Mouse (Mus musculus): ENCODE measurements around the gene Efcab3. TPM values are rescaled to one million over a fixed set of nuclear protein-coding genes. Genes with fewer than 3 reads are reported as not detected.
"Not testable (repeated sequence)": the region's sequence is repeated elsewhere in the genome, so short reads cannot be mapped to it uniquely, and the experiment has no call there.

Gene Efcab3
- polyA plus RNA-seq, 2 experiments: 0.15 to 0.16 TPM

DNA sequence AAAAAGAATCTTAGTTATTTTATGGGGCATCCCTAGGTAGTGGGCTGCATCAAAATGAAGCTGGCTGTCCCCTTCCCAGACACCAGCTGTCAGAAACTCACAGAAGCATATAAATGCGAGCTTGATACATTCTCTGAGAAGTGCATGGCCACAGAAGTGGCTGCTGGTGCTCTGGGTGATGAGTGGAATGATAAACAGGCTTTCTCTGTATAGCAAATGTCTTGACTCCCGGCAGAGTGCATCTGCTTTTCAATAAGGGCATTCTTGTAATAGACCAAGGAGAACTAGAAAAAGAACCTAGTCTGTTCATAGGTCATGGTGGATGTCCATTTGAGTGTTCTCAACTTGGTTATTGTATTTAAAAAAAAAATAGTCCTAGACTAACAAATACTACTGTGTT, 32.3 kb upstream of the Efcab3 start:
- no peak for TF ChIP-seq POLR2A (IDR thresholded peaks at IDR 0.05; ENCODE audit: borderline replicate concordance, extremely low read depth, insufficient read depth, insufficient read length)
- H3K9ac ChIP-seq (ENCODE audit: low read depth, low read length, severe bottlenecking): no peak overlapping the region
- no peaks in the 10 kb centered on the region for H3K4me1 ChIP-seq (ENCODE audit: control insufficient read depth, insufficient read depth, low read length)
- no peak for DNase-seq (ENCODE audit: low spot score)
- no peaks in the 10 kb centered on the region for H3K9me3 ChIP-seq (ENCODE audit: control insufficient read depth, low read length)
- no peak overlapping the region for H3K4me3 ChIP-seq (replicated peaks; ENCODE audit: low read length)
- H3K27me3 ChIP-seq (ENCODE audit: control insufficient read depth, insufficient read depth, low read length): no peaks in the 10 kb centered on the region
- H3K27ac ChIP-seq (replicated peaks; ENCODE audit: low read depth, low read length): no peak overlapping the region
- no peak for ATAC-seq (ENCODE audit: low FRiP score, low read depth)
- no peaks in the 10 kb centered on the region for H3K36me3 ChIP-seq (ENCODE audit: control insufficient read depth, insufficient read depth, low read length)
- no peak overlapping the region for H3K4me2 ChIP-seq (replicated peaks; ENCODE audit: low read depth, low read length, severe bottlenecking)
- WGBS: 70% methylated on average over 2 of the region's 2 CpGs

DNA sequence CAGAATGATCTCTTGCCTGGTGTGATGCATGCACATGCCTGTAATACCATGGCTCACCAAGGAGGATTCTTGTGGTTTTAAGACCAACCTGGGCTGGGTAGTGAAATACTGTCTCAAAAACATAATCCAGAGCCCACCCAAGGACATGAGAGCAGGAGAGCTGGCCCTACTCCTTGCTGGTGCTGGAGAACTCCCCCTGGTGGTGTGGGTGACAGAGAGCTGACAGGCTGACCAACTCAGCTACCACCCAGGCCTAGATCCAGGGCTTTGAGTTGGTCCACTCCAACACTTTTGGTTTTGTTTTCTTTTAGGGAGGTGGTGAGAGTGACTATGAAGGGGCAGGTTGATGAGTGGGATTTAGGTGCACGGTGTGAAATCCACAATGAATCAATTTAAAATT, 28.3 kb upstream of the Efcab3 start:
- Histone ChIP-seq H3K4me3 (replicated peaks; ENCODE audit: low read length) (no peak overlapping the region), H3K27me3 (ENCODE audit: control insufficient read depth, insufficient read depth, low read length) (no peaks in the 10 kb centered on the region), H3K9ac (ENCODE audit: low read depth, low read length, severe bottlenecking) (no peak overlapping the region), H3K36me3 (ENCODE audit: control insufficient read depth, insufficient read depth, low read length) (no peaks in the 10 kb centered on the region), H3K4me1 (ENCODE audit: control insufficient read depth, insufficient read depth, low read length) (no peaks in the 10 kb centered on the region), H3K9me3 (ENCODE audit: control insufficient read depth, low read length) (no peaks in the 10 kb centered on the region), H3K4me2 (replicated peaks; ENCODE audit: low read depth, low read length, severe bottlenecking) (no peak overlapping the region), H3K27ac (replicated peaks; ENCODE audit: low read depth, low read length) (no peak overlapping the region)
- WGBS: 97% methylated on average over 1 of the region's 1 CpGs
- no peak for ATAC-seq (ENCODE audit: low FRiP score, low read depth)
- no peak for TF ChIP-seq POLR2A (IDR thresholded peaks at IDR 0.05; ENCODE audit: borderline replicate concordance, extremely low read depth, insufficient read depth, insufficient read length)
- DNase-seq (ENCODE audit: low spot score): no peak

DNA sequence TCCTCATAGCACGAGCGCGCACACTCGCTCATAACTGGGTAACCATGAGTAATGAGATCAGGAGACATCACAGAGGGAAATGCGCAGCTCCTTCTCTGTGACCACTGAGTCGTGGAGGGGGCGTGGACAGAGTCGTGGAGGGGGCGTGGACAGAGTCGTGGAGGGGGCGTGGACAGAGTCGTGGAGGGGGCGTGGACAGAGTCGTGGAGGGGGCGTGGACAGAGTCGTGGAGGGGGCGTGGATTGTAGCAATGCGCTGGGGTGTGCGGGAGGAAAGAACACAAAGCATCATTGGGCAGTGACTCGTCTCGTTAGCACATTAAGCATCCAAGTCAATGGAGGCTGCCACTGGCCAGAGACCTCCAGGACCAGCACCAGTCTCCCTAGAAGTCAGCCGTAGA, 49.1 kb downstream of the Efcab3 start:
- ATAC-seq (ENCODE audit: low FRiP score, low read depth); H3K9ac ChIP-seq (ENCODE audit: low read depth, low read length, severe bottlenecking); H3K36me3 ChIP-seq (ENCODE audit: control insufficient read depth, insufficient read depth, low read length); H3K27me3 ChIP-seq (ENCODE audit: control insufficient read depth, insufficient read depth, low read length); DNase-seq (ENCODE audit: low spot score); H3K4me2 ChIP-seq (replicated peaks; ENCODE audit: low read depth, low read length, severe bottlenecking); H3K4me1 ChIP-seq (ENCODE audit: control insufficient read depth, insufficient read depth, low read length); H3K27ac ChIP-seq (replicated peaks; ENCODE audit: low read depth, low read length); H3K9me3 ChIP-seq (ENCODE audit: control insufficient read depth, low read length); H3K4me3 ChIP-seq (replicated peaks; ENCODE audit: low read length): not testable (repeated sequence)
- WGBS: 75% methylated on average over 22 of the region's 22 CpGs

DNA sequence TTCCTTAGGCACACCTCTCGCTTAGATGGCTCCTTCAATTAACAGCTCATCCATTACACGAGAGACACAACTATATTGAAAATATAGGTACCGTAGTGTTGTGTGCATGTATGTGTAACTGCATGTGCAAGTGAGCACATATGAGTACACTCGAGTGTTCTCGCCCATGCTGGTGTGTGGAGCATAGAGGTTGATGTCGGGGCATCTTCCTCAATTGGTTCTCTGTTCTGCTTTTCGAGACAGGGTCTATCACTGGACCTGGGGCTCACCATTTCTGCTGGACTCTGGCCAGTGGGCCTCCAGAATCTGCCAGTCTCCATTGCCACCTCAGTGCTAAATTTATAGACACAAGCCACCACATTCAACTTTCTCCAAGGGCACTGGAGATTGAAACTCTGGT, 54.4 kb downstream of the Efcab3 start:
- no peaks in the 10 kb centered on the region for H3K9me3 ChIP-seq (ENCODE audit: control insufficient read depth, low read length)
- no peak for DNase-seq (ENCODE audit: low spot score)
- no peak overlapping the region for H3K4me2 ChIP-seq (replicated peaks; ENCODE audit: low read depth, low read length, severe bottlenecking)
- H3K27me3 ChIP-seq (ENCODE audit: control insufficient read depth, insufficient read depth, low read length): no peaks in the 10 kb centered on the region
- ATAC-seq (ENCODE audit: low FRiP score, low read depth): no peak
- 90% methylated on average over 7 of the region's 7 CpGs for WGBS
- H3K36me3 ChIP-seq (ENCODE audit: control insufficient read depth, insufficient read depth, low read length): no peaks in the 10 kb centered on the region
- no peak overlapping the region for H3K4me3 ChIP-seq (replicated peaks; ENCODE audit: low read length)
- no peak overlapping the region for H3K9ac ChIP-seq (ENCODE audit: low read depth, low read length, severe bottlenecking)
- H3K27ac ChIP-seq (replicated peaks; ENCODE audit: low read depth, low read length): no peak overlapping the region
- H3K4me1 ChIP-seq (ENCODE audit: control insufficient read depth, insufficient read depth, low read length): no peaks in the 10 kb centered on the region
- no peak for TF ChIP-seq POLR2A (IDR thresholded peaks at IDR 0.05; ENCODE audit: borderline replicate concordance, extremely low read depth, insufficient read depth, insufficient read length)

DNA sequence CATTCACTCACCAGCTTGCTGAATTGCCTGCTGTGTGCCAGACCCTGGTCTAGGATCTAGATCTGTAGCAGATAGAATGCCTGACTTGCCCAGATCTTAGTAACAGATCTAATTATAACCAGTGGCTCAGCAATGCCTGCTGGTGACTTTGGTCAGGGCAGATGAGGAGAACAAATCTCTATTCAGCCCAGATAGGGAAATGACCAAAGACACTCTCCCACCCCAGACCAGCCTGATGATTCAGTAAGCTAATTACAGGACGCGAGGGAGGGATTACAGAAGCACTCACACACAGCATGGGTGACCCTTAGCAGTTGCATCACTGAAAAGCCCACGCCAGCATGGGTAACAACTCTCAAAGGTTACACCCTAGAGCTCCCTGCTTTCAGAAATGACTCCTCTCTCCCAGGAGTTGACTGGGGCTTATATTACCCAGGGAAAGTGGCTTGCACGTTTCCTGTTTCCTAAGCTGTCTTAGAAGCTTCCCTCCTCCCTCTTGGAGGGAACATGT, 57.2 kb downstream of the Efcab3 start:
- TF ChIP-seq POLR2A (IDR thresholded peaks at IDR 0.05; ENCODE audit: borderline replicate concordance, extremely low read depth, insufficient read depth, insufficient read length): no peak
- H3K9me3 ChIP-seq (ENCODE audit: control insufficient read depth, low read length): no peaks in the 10 kb centered on the region
- no peak overlapping the region for H3K4me2 ChIP-seq (replicated peaks; ENCODE audit: low read depth, low read length, severe bottlenecking)
- H3K27ac ChIP-seq (replicated peaks; ENCODE audit: low read depth, low read length): no peak overlapping the region
- H3K27me3 ChIP-seq (ENCODE audit: control insufficient read depth, insufficient read depth, low read length): no peaks in the 10 kb centered on the region
- 35% methylated on average over 4 of the region's 4 CpGs for WGBS
- ATAC-seq (ENCODE audit: low FRiP score, low read depth): no peak
- no peaks in the 10 kb centered on the region for H3K4me1 ChIP-seq (ENCODE audit: control insufficient read depth, insufficient read depth, low read length)
- no peaks in the 10 kb centered on the region for H3K36me3 ChIP-seq (ENCODE audit: control insufficient read depth, insufficient read depth, low read length)
- no peak overlapping the region for H3K9ac ChIP-seq (ENCODE audit: low read depth, low read length, severe bottlenecking)
- H3K4me3 ChIP-seq (replicated peaks; ENCODE audit: low read length): no peak overlapping the region
- no peak for DNase-seq (ENCODE audit: low spot score)

DNA sequence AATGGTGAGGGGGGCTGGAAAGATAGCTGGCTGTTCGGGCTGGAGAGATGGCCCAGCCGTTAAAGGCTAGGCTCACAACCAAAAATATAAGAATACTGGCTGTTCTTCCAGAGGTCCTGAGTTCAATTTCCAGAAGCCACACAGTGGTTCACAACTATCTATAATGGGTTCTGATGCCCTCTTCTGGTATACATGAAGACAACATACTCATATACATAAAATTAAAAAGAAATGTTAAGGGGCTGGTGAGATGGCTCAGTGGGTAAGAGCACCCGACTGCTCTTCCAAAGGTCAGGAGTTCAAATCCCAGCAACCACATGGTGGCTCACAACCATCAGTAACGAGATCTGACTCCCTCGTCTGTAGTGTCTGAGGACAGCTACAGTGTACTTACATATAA, 58.4 kb downstream of the Efcab3 start:
- WGBS: 65% methylated on average over 5 of the region's 5 CpGs
- ATAC-seq (ENCODE audit: low FRiP score, low read depth); H3K4me3 ChIP-seq (replicated peaks; ENCODE audit: low read length): not testable (repeated sequence)

More for the DNA sequence above, 58.4 kb downstream of the Efcab3 start:
- H3K36me3 ChIP-seq (ENCODE audit: control insufficient read depth, insufficient read depth, low read length); H3K27ac ChIP-seq (replicated peaks; ENCODE audit: low read depth, low read length); H3K9me3 ChIP-seq (ENCODE audit: control insufficient read depth, low read length); H3K4me2 ChIP-seq (replicated peaks; ENCODE audit: low read depth, low read length, severe bottlenecking); H3K27me3 ChIP-seq (ENCODE audit: control insufficient read depth, insufficient read depth, low read length); H3K9ac ChIP-seq (ENCODE audit: low read depth, low read length, severe bottlenecking); DNase-seq (ENCODE audit: low spot score); H3K4me1 ChIP-seq (ENCODE audit: control insufficient read depth, insufficient read depth, low read length): not testable (repeated sequence)

All from limb, embryonic 14.5 days (tissue).